Mouse (Mus musculus): ENCODE data around the gene Gm16405. TPM values are rescaled to one million over a fixed set of nuclear protein-coding genes. Genes with fewer than 3 reads are reported as not detected.

Gene Gm16405
- not detected for polyA plus RNA-seq (2015; fragmentation: Illumina TruSeq; extraction: RNeasy Lipid Tissue Mini Kit (QIAGEN cat#74804); ENCODE audit: insufficient read depth, low replicate concordance)

DNA sequence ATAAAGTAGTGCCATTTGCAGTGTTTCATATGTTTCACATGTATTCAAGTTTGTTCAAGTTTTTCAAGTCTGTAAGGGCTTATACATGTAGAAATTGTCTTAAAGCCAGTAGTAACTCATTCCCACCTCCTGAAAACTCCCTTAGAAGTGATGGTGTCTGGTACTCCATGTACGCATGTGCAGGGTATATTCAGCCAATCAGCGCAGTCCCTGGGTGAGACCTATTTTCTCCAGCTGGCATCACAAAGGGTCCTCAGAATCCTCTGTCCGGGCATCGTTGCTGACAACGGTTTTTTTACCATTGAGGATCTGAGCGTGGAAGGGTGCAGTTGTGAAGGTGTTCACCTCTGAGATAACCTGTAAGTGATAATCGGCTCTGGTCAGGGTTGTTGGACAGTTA is at the start of gene Gm16405:
TSS of gene Gm16405 (plus strand) at position 301 of the 400 bp plus-strand sequence.

Other genes with a start within 250 kb of the Gm16405 start
- gene Gm16430, start 91.0 kb downstream of the Gm16405 start, polyA plus RNA-seq (2015; fragmentation: Illumina TruSeq; extraction: RNeasy Lipid Tissue Mini Kit (QIAGEN cat#74804); ENCODE audit: insufficient read depth, low replicate concordance) = not detected